Mouse (Mus musculus) heart, postnatal 0 days (tissue): ENCODE measurements around the gene Sox21.

Experiments used
- CTCF ChIP-seq: IDR thresholded peaks from 2 replicates; pipeline ENCODE4 v1.5.1; 2016; ENCODE audit warnings: antibody characterized with exemption, control low read depth, low read depth
- EP300 ChIP-seq: IDR thresholded peaks from 2 replicates; pipeline ENCODE4 v1.6.1; 2016; ENCODE audit warnings: antibody characterized with exemption, low read depth

DNA sequence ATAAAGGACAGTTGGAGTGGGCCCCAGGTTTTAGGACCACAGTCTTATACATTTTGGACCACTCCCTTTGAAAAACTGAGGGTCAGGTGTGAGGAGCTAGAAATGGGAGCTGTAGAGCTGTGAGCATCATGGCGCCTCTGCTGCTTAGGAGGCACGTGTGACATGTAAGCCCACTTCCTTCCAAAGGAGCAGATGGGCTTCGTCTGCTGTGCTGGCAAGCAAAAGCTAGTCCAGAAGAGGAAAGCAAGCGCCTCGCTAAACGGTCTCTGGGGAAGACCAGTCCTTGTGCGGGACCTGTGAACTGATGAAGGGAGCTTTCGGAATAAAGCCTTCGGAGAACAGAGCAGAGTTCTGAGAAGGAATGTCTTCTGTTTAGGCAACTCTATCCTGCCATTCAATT is 45.4 kb downstream of the Sox21 start:
- TF ChIP-seq CTCF (no peak), EP300 (no peak)
